Mouse (Mus musculus) testis, adult 2 months (tissue): ENCODE data around the gene Myom3.

Experiments
- CTCF ChIP-seq: fragments of 200-500 bp; IDR thresholded peaks from 2 replicates; pipeline ENCODE4 v1.5.1; 2012; ENCODE audit warnings: low read depth, mild to moderate bottlenecking, inconsistent platforms, low read length, moderate library complexity; ENCODE audit not compliant: control insufficient read depth, insufficient read depth, insufficient replicate concordance
- POLR2A ChIP-seq: fragments of 200-500 bp; IDR thresholded peaks from 2 replicates; pipeline ENCODE4 v1.6.1; 2012; ENCODE audit warnings: low read depth, mild to moderate bottlenecking, inconsistent platforms, low read length, moderate library complexity; ENCODE audit not compliant: control insufficient read depth

DNA sequence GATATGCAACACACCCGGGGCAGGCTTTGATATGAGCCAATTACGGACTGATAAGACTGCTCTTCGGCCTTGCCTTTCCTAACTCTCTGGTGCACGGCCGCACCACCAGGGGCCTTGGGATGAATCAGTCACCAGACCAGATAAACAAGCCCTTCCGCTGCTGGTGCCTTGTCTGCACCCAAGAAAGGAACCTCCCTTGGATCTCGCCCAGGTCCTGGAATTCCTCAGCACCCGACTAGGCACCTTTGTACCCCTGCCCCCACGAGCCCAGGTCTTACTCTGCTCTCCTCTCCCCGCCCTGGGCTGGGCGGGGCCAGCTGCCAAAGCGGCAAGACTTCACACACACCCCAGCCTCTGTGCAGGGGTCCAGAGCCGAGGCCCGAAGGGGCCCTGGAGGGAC lies 31.7 kb upstream of the Myom3 start, which contains the start of gene Il22ra1:
- no peak for TF ChIP-seq POLR2A
- TF ChIP-seq CTCF = no peak
